Mouse (Mus musculus) embryonic fibroblast, embryonic 13.5 days (primary cell): ENCODE data around the gene Arpc1b.

Experiments used
- CTCF ChIP-seq: IDR thresholded peaks from 2 replicates; pipeline ENCODE4 v1.5.1; 2011; ENCODE audit warnings: mild to moderate bottlenecking, control low read depth, low read length, moderate library complexity, borderline replicate concordance; ENCODE audit not compliant: insufficient read depth
- POLR2A ChIP-seq: IDR thresholded peaks from 2 replicates; pipeline ENCODE4 v1.6.1; 2011; ENCODE audit warnings: low read depth, mild to moderate bottlenecking, control low read depth, low read length, moderate library complexity

- TF ChIP-seq CTCF (no peak), POLR2A (no peak)
Measured at GRCm38 (mm10) chr5:145105694-145106275, 8.2 kb upstream of the Arpc1b start.
